Mouse (Mus musculus): ENCODE data around the gene Bach1. TPM values are rescaled to one million over a fixed set of nuclear protein-coding genes. Genes with fewer than 3 reads are reported as not detected.
"Not testable (repeated sequence)": the region's sequence is repeated elsewhere in the genome, so short reads cannot be mapped to it uniquely, and the experiment has no call there.

Bach1 gene
- polyA plus RNA-seq, 1 experiment from 2014 or later = 9.8 TPM

GRCm38 (mm10) chr16:87671336-87671735, 27.4 kb upstream of the Bach1 start:
- H3K4me2 ChIP-seq (ENCODE audit: low read depth, low read length) = no peak overlapping the region
- no peak overlapping the region for H3K4me3 ChIP-seq (ENCODE audit: low read length)
- peaks cover 7% of the 10 kb centered on the region for H3K4me1 ChIP-seq (ENCODE audit: control insufficient read depth, insufficient read depth, low read length)
- H3K9ac ChIP-seq (ENCODE audit: low read length) = no peak overlapping the region
- ATAC-seq (replicated peaks; ENCODE audit: extremely low read depth, insufficient read depth, low FRiP score) = no peak
- H3K27me3 ChIP-seq (ENCODE audit: control insufficient read depth, insufficient read depth, low read length) = no peaks in the 10 kb centered on the region
- H3K9me3 ChIP-seq (replicated peaks; ENCODE audit: control insufficient read depth, low read length) = no peaks in the 10 kb centered on the region
- H3K36me3 ChIP-seq (ENCODE audit: control insufficient read depth, insufficient read depth) = no peaks in the 10 kb centered on the region
- no peak overlapping the region for H3K27ac ChIP-seq (ENCODE audit: low read length)
- WGBS = 70% methylated on average over 12 of the region's 12 CpGs

GRCm38 (mm10) chr16:87673155-87673554, 25.6 kb upstream of the Bach1 start:
- H3K36me3 ChIP-seq (ENCODE audit: control insufficient read depth, insufficient read depth) = no peaks in the 10 kb centered on the region
- no peak overlapping the region for H3K9ac ChIP-seq (ENCODE audit: low read length)
- 65% methylated on average over 7 of the region's 7 CpGs for WGBS
- H3K4me1 ChIP-seq (ENCODE audit: control insufficient read depth, insufficient read depth, low read length) = peaks cover 7% of the 10 kb centered on the region
- H3K27ac ChIP-seq (ENCODE audit: low read length) = no peak overlapping the region
- no peaks in the 10 kb centered on the region for H3K27me3 ChIP-seq (ENCODE audit: control insufficient read depth, insufficient read depth, low read length)
- ATAC-seq (replicated peaks; ENCODE audit: extremely low read depth, insufficient read depth, low FRiP score) = no peak
- H3K4me3 ChIP-seq (ENCODE audit: low read length) = no peak overlapping the region
- H3K4me2 ChIP-seq (ENCODE audit: low read depth, low read length) = no peak overlapping the region
- H3K9me3 ChIP-seq (replicated peaks; ENCODE audit: control insufficient read depth, low read length) = no peaks in the 10 kb centered on the region

- ATAC-seq (replicated peaks; ENCODE audit: extremely low read depth, insufficient read depth, low FRiP score) = no peak
- H3K9me3 ChIP-seq (replicated peaks; ENCODE audit: control insufficient read depth, low read length) = no peaks in the 10 kb centered on the region
- H3K27me3 ChIP-seq (ENCODE audit: control insufficient read depth, insufficient read depth, low read length) = no peaks in the 10 kb centered on the region
- peaks cover 5% of the 10 kb centered on the region; the same call in 1 of the 2 replicates for H3K4me1 ChIP-seq (ENCODE audit: control insufficient read depth, insufficient read depth, low read length)
- no peak overlapping the region for H3K27ac ChIP-seq (ENCODE audit: low read length)
- no peak overlapping the region for H3K4me3 ChIP-seq (ENCODE audit: low read length)
- H3K9ac ChIP-seq (ENCODE audit: low read length) = no peak overlapping the region
- no peak overlapping the region for H3K4me2 ChIP-seq (ENCODE audit: low read depth, low read length)
- H3K36me3 ChIP-seq (ENCODE audit: control insufficient read depth, insufficient read depth) = no peaks in the 10 kb centered on the region
- WGBS = 76% methylated on average over 10 of the region's 10 CpGs
Observed at GRCm38 (mm10) chr16:87676182-87676581, 22.6 kb upstream of the Bach1 start.

GRCm38 (mm10) chr16:87678667-87679066, 20.1 kb upstream of the Bach1 start:
- no peaks in the 10 kb centered on the region for H3K36me3 ChIP-seq (ENCODE audit: control insufficient read depth, insufficient read depth)
- H3K9me3 ChIP-seq (replicated peaks; ENCODE audit: control insufficient read depth, low read length) = no peaks in the 10 kb centered on the region
- H3K4me2 ChIP-seq (ENCODE audit: low read depth, low read length) = no peak overlapping the region
- H3K27ac ChIP-seq (ENCODE audit: low read length) = no peak overlapping the region
- H3K4me1 ChIP-seq (ENCODE audit: control insufficient read depth, insufficient read depth, low read length) = peaks cover 5% of the 10 kb centered on the region; the same call in 1 of the 2 replicates
- H3K4me3 ChIP-seq (ENCODE audit: low read length) = no peak overlapping the region
- WGBS = 61% methylated on average over 11 of the region's 11 CpGs
- no peak for ATAC-seq (replicated peaks; ENCODE audit: extremely low read depth, insufficient read depth, low FRiP score)
- H3K27me3 ChIP-seq (ENCODE audit: control insufficient read depth, insufficient read depth, low read length) = no peaks in the 10 kb centered on the region
- no peak overlapping the region for H3K9ac ChIP-seq (ENCODE audit: low read length)

GRCm38 (mm10) chr16:87680912-87681634, 17.7 kb upstream of the Bach1 start:
- Histone ChIP-seq H3K36me3 (ENCODE audit: control insufficient read depth, insufficient read depth) (no peaks in the 10 kb centered on the region), H3K9me3 (replicated peaks; ENCODE audit: control insufficient read depth, low read length) (no peaks in the 10 kb centered on the region), H3K9ac (ENCODE audit: low read length) (no peak overlapping the region), H3K27ac (ENCODE audit: low read length) (no peak overlapping the region), H3K4me1 (ENCODE audit: control insufficient read depth, insufficient read depth, low read length) (no peaks in the 10 kb centered on the region), H3K4me2 (ENCODE audit: low read depth, low read length) (no peak overlapping the region), H3K4me3 (ENCODE audit: low read length) (no peak overlapping the region), H3K27me3 (ENCODE audit: control insufficient read depth, insufficient read depth, low read length) (no peaks in the 10 kb centered on the region)
- 81% methylated on average over 9 of the region's 9 CpGs for WGBS
- no peak for ATAC-seq (replicated peaks; ENCODE audit: extremely low read depth, insufficient read depth, low FRiP score)

- no peak overlapping the region for H3K4me3 ChIP-seq (ENCODE audit: low read length)
- WGBS = 50% methylated on average over 3 of the region's 3 CpGs
- ATAC-seq (replicated peaks; ENCODE audit: extremely low read depth, insufficient read depth, low FRiP score) = no peak
- no peaks in the 10 kb centered on the region for H3K4me1 ChIP-seq (ENCODE audit: control insufficient read depth, insufficient read depth, low read length)
- no peaks in the 10 kb centered on the region for H3K36me3 ChIP-seq (ENCODE audit: control insufficient read depth, insufficient read depth)
- no peaks in the 10 kb centered on the region for H3K27me3 ChIP-seq (ENCODE audit: control insufficient read depth, insufficient read depth, low read length)
- no peaks in the 10 kb centered on the region for H3K9me3 ChIP-seq (replicated peaks; ENCODE audit: control insufficient read depth, low read length)
- no peak overlapping the region for H3K9ac ChIP-seq (ENCODE audit: low read length)
- H3K27ac ChIP-seq (ENCODE audit: low read length) = no peak overlapping the region
- no peak overlapping the region for H3K4me2 ChIP-seq (ENCODE audit: low read depth, low read length)
Observed at GRCm38 (mm10) chr16:87681848-87682247, 16.9 kb upstream of the Bach1 start.

- H3K9me3 ChIP-seq (replicated peaks; ENCODE audit: control insufficient read depth, low read length) = 0 out of 2 replicates have a peak, but pooled peaks cover 2% of the 10 kb centered on the region
- no peak overlapping the region for H3K27ac ChIP-seq (ENCODE audit: low read length)
- no peaks in the 10 kb centered on the region for H3K36me3 ChIP-seq (ENCODE audit: control insufficient read depth, insufficient read depth)
- no peak overlapping the region for H3K4me3 ChIP-seq (ENCODE audit: low read length)
- H3K4me1 ChIP-seq (ENCODE audit: control insufficient read depth, insufficient read depth, low read length) = peaks cover 9% of the 10 kb centered on the region
- no peak; the same call in 1 of the 2 replicates for ATAC-seq (replicated peaks; ENCODE audit: extremely low read depth, insufficient read depth, low FRiP score)
- H3K9ac ChIP-seq (ENCODE audit: low read length) = no peak overlapping the region
- no peaks in the 10 kb centered on the region for H3K27me3 ChIP-seq (ENCODE audit: control insufficient read depth, insufficient read depth, low read length)
- 46% methylated on average over 1 of the region's 1 CpGs for WGBS
- no peak overlapping the region for H3K4me2 ChIP-seq (ENCODE audit: low read depth, low read length)
Observed at GRCm38 (mm10) chr16:87686458-87686857, 12.3 kb upstream of the Bach1 start.

- Histone ChIP-seq H3K27ac (ENCODE audit: low read length) (no peak overlapping the region), H3K4me3 (ENCODE audit: low read length) (no peak overlapping the region), H3K36me3 (ENCODE audit: control insufficient read depth, insufficient read depth) (no peaks in the 10 kb centered on the region), H3K9ac (ENCODE audit: low read length) (no peak overlapping the region), H3K27me3 (ENCODE audit: control insufficient read depth, insufficient read depth, low read length) (no peaks in the 10 kb centered on the region), H3K4me2 (ENCODE audit: low read depth, low read length) (no peak overlapping the region), H3K9me3 (replicated peaks; ENCODE audit: control insufficient read depth, low read length) (0 out of 2 replicates have a peak, but pooled peaks cover 2% of the 10 kb centered on the region), H3K4me1 (ENCODE audit: control insufficient read depth, insufficient read depth, low read length) (peaks cover 9% of the 10 kb centered on the region)
- WGBS = 69% methylated on average over 3 of the region's 3 CpGs
- ATAC-seq (replicated peaks; ENCODE audit: extremely low read depth, insufficient read depth, low FRiP score) = no peak
Observed at GRCm38 (mm10) chr16:87687346-87687745, 11.4 kb upstream of the Bach1 start.

- WGBS = 100% methylated on average over 3 of the region's 3 CpGs
- not testable (repeated sequence) for ATAC-seq (replicated peaks; ENCODE audit: extremely low read depth, insufficient read depth, low FRiP score); H3K4me2 ChIP-seq (ENCODE audit: low read depth, low read length); H3K36me3 ChIP-seq (ENCODE audit: control insufficient read depth, insufficient read depth); H3K9me3 ChIP-seq (replicated peaks; ENCODE audit: control insufficient read depth, low read length); H3K4me3 ChIP-seq (ENCODE audit: low read length); H3K9ac ChIP-seq (ENCODE audit: low read length); H3K4me1 ChIP-seq (ENCODE audit: control insufficient read depth, insufficient read depth, low read length); H3K27me3 ChIP-seq (ENCODE audit: control insufficient read depth, insufficient read depth, low read length); H3K27ac ChIP-seq (ENCODE audit: low read length)
Observed at GRCm38 (mm10) chr16:87688328-87688727, 10.4 kb upstream of the Bach1 start.
